Mouse (Mus musculus) cerebellum, adult 8-10 months (tissue): ENCODE results near the gene Flad1.

Source experiments
- DNase-seq: peaks from one replicate; pipeline ENCODE4 v3.0.0; 2022

Gene Flad1

DNA sequence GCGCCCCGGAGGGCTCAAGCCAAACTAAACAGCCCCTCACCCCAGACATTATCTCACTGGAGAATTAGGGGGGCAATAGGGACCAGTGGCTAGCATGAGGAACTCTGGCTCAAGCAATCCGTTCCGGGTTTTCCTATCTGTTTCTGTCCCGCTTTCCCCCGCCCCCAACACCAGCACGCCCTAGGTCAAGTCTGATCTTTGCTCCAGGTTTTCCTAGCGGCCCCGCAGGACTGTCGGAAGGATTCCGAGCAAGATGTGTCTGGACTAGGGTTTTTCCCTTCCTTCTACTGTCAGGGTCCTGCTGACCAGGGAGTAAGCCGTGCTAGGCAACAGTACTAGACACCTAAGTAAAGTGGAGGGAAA is 16.8 kb downstream of the Flad1 start:
- DNase-seq: peak; percentile 86

DNA sequence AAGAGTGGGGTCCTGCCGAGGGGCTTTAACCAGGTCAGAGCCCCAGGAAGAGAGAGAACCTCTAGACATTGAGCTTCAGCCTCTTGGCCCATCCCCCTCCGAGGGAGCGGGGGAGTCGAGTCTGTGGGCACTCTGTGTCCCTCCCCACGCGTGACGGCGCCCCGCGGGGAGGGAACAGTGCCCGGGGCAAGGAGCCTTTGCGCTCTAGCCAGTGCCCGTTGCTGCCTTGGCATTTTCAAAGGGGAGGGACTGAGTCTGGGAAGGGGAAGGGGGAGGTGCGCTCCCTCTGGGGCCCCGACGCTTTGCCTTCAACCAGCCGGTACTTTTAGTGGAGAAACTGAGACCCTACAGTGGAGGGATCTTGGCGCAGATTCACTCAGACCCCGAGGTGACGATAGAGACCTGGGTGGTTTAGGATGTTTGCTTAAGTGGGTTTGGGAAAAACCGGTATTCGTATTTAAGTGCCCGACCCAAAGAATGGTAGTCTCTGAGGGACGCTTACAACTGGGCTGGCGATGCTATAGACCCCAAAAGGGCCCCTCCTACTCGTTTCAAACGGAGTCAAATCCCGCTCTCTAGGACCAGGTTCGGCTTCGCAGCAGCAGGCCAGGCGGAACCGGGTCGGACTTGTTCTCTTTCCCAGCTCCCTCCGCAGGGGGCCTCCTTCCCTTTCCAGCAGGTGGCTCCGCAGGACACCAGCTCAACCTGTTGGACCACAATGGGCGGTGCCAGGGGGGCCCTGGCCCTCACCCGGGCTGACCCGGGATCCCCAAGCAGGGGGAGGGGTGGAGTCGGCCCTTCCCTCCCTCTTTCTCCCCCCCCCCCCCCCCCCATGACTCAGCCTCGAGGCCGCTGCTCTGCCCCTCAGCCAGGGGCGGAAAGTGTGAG is 17.4 kb downstream of the Flad1 start, which contains the start of gene Zbtb7b:
Zbtb7b (minus strand) TSS at position 771 of the 888 bp plus-strand sequence.
- peak; percentile 86 for DNase-seq

GRCm38 (mm10) chr3:89393605-89394004 is 18.1 kb downstream of the Flad1 start:
- DNase-seq: peak; percentile 99

GRCm38 (mm10) chr3:89392871-89393311 is 18.8 kb downstream of the Flad1 start:
- peak; percentile 56 for DNase-seq

GRCm38 (mm10) chr3:89391663-89392511 is 19.8 kb downstream of the Flad1 start:
- peak; percentile 55 for DNase-seq

DNA sequence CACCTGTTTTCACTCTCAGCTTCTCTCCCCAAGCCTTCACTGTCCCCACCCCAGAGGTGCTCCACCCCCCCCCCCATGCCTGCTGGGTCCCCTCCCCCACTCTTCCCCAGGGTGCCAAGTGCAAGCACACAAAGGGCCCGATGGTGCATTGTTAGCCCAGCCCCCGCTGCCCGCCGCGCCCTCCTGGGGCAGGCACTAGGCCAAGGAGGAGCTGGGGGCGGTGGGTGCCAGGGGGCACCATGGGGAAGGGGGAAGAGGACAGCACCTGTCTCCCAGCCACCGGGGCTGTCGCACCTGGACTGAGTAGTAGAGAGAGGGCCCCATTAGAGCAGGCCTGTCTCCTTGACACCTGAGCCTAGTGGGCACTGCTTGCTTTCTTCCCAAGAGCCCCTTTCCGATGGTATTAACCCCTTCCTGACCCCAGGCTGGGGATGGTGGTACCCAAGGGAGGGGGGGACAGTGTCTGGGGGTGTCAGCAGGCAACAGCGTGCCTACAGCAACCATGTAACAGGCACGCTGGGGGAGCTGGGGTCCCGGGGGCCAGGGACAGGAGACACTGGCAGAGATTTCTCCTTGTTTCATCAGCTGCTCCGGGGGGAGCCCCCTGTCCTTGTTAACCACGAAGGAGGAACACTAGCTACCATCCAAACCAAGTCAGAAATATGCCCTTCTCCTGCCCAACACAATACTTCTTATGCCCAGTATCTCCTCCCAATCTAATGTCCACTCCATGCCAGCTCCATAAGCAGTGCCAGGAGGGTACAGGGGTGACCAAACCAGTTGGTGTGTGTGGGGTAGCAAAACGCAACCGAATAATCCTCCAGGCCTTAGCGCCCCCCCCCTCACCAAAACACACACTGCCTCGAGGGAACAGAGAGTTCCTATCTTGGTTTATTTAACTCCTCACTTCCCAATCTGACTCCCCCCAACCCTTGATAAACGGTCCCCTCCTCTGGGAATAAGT is 20.7 kb downstream of the Flad1 start:
- DNase-seq: peak; percentile 53

DNA sequence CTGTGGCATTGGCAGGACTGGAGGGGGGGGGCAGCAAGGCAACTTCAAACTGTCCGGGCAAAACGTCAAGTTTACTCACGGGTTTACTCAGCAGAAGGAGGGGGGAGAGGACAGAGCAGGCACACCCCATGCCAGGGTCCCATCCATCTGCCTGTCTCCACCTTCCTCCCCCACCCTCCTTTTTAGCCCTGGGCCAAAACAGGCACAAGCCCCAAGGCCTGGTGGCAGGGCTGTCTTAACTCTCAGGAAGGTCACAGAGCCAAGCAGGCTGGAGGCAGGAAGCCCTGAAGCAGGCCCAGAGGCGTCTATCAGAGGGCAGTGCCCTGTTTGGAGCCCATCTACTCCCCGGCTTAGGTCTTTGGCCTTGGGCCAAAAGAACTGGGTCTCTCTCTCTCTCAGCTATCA is 21.6 kb downstream of the Flad1 start:
- DNase-seq: peak; percentile 45

GRCm38 (mm10) chr3:89388901-89389740 is 22.5 kb downstream of the Flad1 start:
- no peak for DNase-seq

DNA sequence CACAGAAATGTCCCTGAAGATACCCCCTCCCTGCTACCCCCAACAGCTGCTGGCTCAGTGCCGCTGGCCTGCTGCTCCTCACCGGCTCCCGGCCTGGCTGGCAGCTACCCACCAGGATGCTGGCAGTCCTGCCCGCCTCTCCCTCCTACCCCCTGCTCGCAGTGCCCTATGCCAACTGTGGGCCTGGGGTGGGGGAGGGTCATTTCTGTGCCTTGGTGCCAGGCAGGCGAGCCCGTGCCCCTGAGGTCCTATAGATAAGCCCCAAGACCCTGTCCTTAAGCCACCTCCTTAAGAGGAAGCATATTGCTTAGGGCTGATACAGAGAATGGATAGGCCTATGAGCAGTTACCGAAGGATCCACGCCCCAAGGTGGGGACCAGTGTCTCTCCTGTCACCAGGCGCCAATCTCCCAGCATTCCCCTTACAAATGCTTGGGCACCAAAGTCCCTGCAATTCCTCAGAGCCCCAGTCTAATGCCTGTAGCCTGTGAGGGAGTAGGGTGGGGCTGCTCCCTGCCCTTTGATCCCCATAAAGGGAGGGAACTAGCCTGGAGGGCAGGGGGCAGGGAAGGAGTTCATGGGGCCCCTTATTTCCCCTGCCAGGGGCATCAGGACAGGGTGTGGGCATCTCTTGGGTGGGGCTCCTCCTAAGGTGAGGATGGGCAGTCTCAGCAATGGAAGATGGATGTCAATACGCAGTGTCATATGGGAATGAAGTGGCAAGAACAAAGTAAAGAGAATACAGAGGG is 23.4 kb downstream of the Flad1 start:
- peak; percentile 56 for DNase-seq

DNA sequence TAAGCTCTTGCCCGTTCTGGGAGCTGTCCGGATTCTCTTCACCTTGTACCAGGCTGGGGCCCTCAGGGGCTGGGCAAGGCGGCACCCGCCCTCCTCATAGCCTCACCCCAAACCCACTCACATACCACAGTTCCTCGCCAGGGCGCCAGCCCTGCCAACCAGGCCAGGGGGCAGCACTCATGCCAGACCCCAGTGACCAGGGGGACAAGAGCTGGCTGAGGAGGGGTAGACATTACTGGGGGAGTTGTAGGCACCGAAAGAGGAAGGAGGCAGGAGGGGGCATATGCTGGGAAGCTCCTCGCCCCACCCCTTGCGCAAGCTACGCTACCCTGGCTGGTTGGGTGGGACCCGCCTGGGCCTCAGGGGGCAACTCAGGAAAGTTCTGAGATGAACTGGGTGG is 24.0 kb downstream of the Flad1 start:
- no peak for DNase-seq

- DNase-seq: no peak
Observed at GRCm38 (mm10) chr3:89386438-89387420, 24.9 kb downstream of the Flad1 start.

DNA sequence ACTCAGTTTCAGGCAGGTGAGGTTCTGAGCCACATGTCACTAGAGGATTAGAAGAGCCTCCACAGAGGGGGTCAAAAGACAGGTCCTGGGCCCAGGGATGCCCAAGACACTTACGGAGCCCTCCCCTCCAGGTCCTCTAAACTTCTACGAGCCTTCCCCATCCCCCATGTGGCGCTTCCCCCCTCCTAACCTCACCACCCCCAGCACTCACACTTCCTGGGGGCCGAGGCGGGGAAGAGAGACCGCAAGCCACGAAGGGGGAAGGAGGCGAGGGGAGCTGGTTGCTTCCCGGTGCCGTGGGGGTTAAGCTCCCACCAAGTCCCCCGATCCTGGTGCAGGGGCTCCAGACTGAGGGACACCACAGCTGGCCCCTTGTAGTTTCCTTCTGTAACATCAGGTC is 26.2 kb downstream of the Flad1 start:
- no peak for DNase-seq

GRCm38 (mm10) chr3:89384331-89385076 is 27.2 kb downstream of the Flad1 start:
- DNase-seq: no peak

DNA sequence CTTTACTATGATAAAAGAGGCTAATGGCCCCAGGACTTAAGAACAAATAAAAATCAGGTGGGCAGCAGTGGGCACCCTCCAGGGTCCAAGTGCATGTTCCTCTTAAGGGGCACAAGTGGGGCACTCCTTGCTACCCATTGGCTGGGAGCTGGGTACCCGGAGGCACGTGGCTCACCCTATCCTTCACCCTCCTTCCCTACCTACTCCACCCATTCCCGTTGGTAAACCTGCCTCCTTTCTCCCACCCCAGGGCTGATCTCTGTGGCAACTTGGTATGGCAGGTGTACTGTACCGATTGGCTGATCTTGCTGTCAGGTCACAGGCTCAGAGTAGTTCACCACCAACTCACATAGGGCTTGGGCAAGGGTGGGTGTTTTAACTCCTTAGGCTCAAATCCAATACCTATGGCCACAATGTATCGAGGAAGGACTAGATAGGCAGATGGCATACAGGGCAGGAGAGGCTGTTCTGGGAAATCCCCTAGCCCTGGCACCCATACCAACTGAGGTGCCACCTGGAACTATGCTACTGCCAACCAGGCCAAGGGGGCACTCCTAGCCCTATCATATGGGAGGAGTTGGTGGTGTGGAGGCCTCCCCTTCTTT is 27.9 kb downstream of the Flad1 start:
- no peak for DNase-seq

- no peak for DNase-seq
Observed at GRCm38 (mm10) chr3:89382950-89383349, 28.7 kb downstream of the Flad1 start.

DNA sequence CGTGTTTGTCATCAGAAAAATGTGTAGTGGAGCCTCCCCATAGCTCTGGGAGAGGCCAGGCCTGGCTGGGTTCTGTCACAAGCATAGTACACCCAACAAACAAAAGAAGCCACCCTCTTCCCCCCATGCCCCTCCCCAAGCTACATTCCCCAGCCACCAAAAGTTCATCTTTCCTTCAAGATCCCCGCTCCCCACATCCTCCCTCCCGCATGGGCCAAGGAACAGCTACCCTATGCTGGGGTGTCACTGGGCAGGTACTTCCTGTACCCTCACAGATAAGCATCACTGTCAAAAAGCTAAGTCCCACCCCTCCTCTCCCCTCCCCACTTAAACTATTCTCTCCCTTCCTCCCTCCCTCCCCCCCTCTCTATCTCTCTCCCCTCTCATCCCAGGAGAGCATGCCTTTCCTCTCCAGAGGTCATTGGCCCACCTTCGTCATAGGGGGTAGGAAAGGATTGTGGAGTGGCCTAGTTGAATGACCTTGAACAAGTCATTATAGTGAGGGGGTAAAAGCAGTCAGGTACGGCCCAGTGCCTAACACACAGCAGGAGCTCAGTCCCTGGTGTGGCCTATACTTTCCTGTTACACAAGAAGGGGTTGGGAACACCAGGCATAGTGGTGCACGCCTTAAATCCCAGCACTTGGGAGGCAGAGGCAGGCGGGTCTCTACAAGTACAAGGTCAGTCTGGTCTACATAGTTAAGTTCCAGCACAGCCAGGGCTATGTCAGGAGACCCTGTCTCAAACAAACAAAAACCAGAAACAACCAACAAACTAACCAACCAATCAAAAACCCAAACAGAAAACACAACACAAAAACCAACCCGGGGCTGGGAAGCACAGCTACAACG is 29.4 kb downstream of the Flad1 start:
- no peak for DNase-seq

DNA sequence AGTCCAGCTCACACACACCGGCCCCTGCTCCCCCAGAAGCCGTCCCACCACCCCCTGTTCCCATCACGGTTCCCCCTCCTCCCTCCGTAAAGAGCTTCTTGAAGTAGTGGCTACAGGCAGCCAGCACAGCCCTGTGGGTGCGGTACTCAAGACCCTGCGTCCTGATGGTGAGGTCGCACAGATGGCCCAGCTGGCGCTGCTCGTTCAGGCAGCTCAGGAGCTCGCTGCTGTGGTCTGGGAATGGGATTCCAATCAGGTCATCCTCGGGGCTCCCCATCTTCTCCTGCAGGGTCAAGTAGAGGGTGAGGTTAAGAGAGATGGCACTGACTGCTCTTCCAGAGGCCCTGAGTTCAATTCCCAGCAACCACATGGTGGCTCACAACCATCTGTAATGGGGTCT is 30.4 kb downstream of the Flad1 start:
- no peak for DNase-seq
